Mouse (Mus musculus) spleen, adult 2 months (tissue): ENCODE measurements at regions not wholly inside any gene's neighbourhood (a gene's known extent, or its start where the extent isn't known, plus 50 kb on each side); places are given as distances from the start of the nearest gene placed in this dataset.

Experiments
- CTCF ChIP-seq: fragments of 200-500 bp; IDR thresholded peaks from 2 replicates; pipeline ENCODE4 v1.5.1; 2011; ENCODE audit warnings: mild to moderate bottlenecking, inconsistent platforms; ENCODE audit not compliant: insufficient read depth, insufficient read length, insufficient replicate concordance; ENCODE audit errors: extremely low read depth
- POLR2A ChIP-seq: fragments of 200-500 bp; IDR thresholded peaks from 2 replicates; pipeline ENCODE4 v1.6.1; 2011; ENCODE audit warnings: low read depth, low read length, inconsistent platforms

DNA sequence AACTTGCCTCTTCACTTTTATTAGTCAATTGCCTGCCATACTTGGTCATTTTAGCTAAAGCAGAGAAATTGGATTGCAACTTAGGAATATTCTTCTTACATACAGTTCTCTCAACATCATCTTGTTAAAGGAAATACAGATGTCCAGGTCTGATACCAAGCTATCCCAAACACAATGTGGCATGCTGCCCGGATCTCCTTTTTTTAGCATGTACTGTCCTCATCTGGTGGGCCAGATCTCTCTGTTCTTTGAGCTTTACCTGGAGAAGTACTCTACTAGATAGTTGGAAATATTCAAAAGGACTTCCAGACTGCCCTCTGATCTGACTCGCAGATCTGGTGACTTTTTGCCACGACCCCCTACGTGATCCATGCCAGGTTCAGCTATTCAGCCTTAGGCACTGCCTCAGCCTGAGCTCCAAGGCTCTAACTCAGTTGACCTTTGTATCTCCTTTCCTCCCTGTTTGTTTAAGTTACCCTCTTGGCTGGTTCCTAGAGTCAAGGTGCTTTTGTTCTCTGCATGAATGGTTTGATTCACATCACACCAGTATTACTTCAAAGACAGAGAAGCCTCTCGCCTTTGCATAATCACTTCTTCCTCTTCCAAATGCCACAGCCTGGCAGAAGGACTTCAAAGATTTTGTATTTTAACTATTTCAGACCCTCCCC, 232.9 kb upstream of the Krr1 start:
- TF ChIP-seq CTCF, result no peak
- TF ChIP-seq POLR2A, result no peak
